Mouse (Mus musculus) liver, embryonic 14.5 days (tissue): ENCODE results near the gene Gng7. TPM values are rescaled to one million over a fixed set of nuclear protein-coding genes. Genes with fewer than 3 reads are reported as not detected.
A peak's percentile ranks its signal among the peaks of the same experiment; 100 is the strongest.
"Not testable (repeated sequence)": the region's sequence is repeated elsewhere in the genome, so short reads cannot be mapped to it uniquely, and the experiment has no call there.

ENCODE experiments used
- ATAC-seq: fragments of 200-750 bp; cut with Nextera tagmentation; 2 replicates; pipeline ENCODE4 v1.8.0; 2017; ENCODE audit warnings: moderate number of reproducible peaks, mild to moderate bottlenecking, moderate library complexity; ENCODE audit not compliant: insufficient read depth
- DNase-seq, 3 experiments: peaks; one replicate each; pipeline ENCODE4 v3.0.0-alpha.2; 2012 to 2013; ENCODE audit warnings: low read depth in 3 of 3, low spot score in 3 of 3
- H3K27ac ChIP-seq: fragments of 300-500 bp; sonication (generic); 2 replicates; pipeline ENCODE4 v1.5.1; 2014; ENCODE audit warnings: moderate library complexity, mild to moderate bottlenecking, control low read depth, inconsistent platforms
- H3K27me3 ChIP-seq: fragments of 300-500 bp; sonication (generic); 2 replicates; pipeline ENCODE4 v1.6.1; 2014; ENCODE audit warnings: mild to moderate bottlenecking, low read length, moderate library complexity; ENCODE audit not compliant: control insufficient read depth, insufficient read depth
- H3K36me3 ChIP-seq: fragments of 300-500 bp; sonication (generic); replicated peaks from 2 replicates; pipeline ENCODE4 v1.6.1; 2014; ENCODE audit warnings: low read depth; ENCODE audit not compliant: control insufficient read depth, insufficient read depth
- H3K4me1 ChIP-seq, 2 experiments: fragments of 200-500 bp in 1 of 2; fragments of 300-500 bp in 1 of 2; sonication (generic) in 1 of 2; replicated peaks; 2 replicates each; pipeline ENCODE4 v1.6.1; 2012 to 2014; ENCODE audit warnings: antibody characterized with exemption in 1 of 2, inconsistent platforms in 1 of 2, low read length in 1 of 2; ENCODE audit not compliant: control insufficient read depth in 2 of 2, insufficient read depth in 2 of 2
- H3K4me2 ChIP-seq: fragments of 300-500 bp; sonication (generic); 2 replicates; pipeline ENCODE4 v1.6.1; 2014; ENCODE audit warnings: low read depth, mild to moderate bottlenecking, control low read depth, moderate library complexity
- H3K4me3 ChIP-seq, 2 experiments: fragments of 200-500 bp in 1 of 2; fragments of 300-500 bp in 1 of 2; sonication (generic) in 1 of 2; 2 replicates each; pipeline ENCODE4 v1.5.1; 2012 to 2014; ENCODE audit warnings: low read depth in 2 of 2, low read length in 2 of 2, mild to moderate bottlenecking in 2 of 2, control low read depth in 1 of 2, inconsistent platforms in 1 of 2, moderate library complexity in 1 of 2; ENCODE audit not compliant: insufficient read depth in 1 of 2
- H3K9ac ChIP-seq: fragments of 300-500 bp; sonication (generic); replicated peaks from 2 replicates; pipeline ENCODE4 v1.6.1; 2014; ENCODE audit warnings: mild to moderate bottlenecking, control low read depth, moderate library complexity
- H3K9me3 ChIP-seq: fragments of 300-500 bp; sonication (generic); 2 replicates; pipeline ENCODE4 v1.6.1; 2016; ENCODE audit warnings: low read length, mixed read lengths; ENCODE audit not compliant: control insufficient read depth
- CTCF ChIP-seq: IDR thresholded peaks from 2 replicates; pipeline ENCODE4 v1.5.1; 2016; ENCODE audit warnings: antibody characterized with exemption, low read depth, control low read depth
- EP300 ChIP-seq: IDR thresholded peaks from 2 replicates; pipeline ENCODE4 v1.6.1; 2016; ENCODE audit warnings: antibody characterized with exemption, low read depth
- WGBS: fragments of 180-500 bp; shearing (Covaris S2); extraction: QIAGEN DNeasy Blood & Tissue Kit; methylation state at CpG from one replicate; pipeline ENCODE4 v1.1.7; 2014; ENCODE audit not compliant: insufficient replicate concordance; 5-methylcytosine and 5-hydroxymethylcytosine counted together
- polyA plus RNA-seq, 2 experiments: library from polyadenylated mRNA; depleted of rRNA in 1 of 2; stranded (reverse) in 1 of 2; unstranded in 1 of 2; fragments of >200 nt; fragmentation: Nextera tagmentation in 1 of 2; extraction: Ambion mirVana in 1 of 2; gene quantifications; 2 replicates each; pipeline versions ENCODE4 v1.2.1 to v1.2.3; 2012 to 2014

Gene Gng7
- polyA plus RNA-seq, 2 experiments = 0.23 to 0.25 TPM

- 77% methylated on average over 6 of the region's 6 CpGs for WGBS
- H3K4me2 ChIP-seq = peak overlapping the region; percentile 82
- TF ChIP-seq EP300 (no peak), CTCF (no peak)
- no peaks in the 10 kb centered on the region for H3K9me3 ChIP-seq
- H3K9ac ChIP-seq = peak overlapping the region; percentile 65; the same call in 1 of the 2 replicates
- ATAC-seq = no peak
- peak overlapping the region; percentile 86 to 95 for H3K4me3 ChIP-seq
- DNase-seq = no peak
- H3K36me3 ChIP-seq = no peaks in the 10 kb centered on the region
- H3K4me1 ChIP-seq = peaks cover 0 to 8% of the 10 kb centered on the region in 2 experiments; a peak in 2 of 4 replicates
- H3K27ac ChIP-seq = no peak overlapping the region
- no peaks in the 10 kb centered on the region for H3K27me3 ChIP-seq
Observed at GRCm38 (mm10) chr10:81058896-81059295, 44.2 kb upstream of the Gng7 start.

- ATAC-seq (no peak), DNase-seq (no peak)
- Histone ChIP-seq H3K9me3 (no peaks in the 10 kb centered on the region), H3K4me1 (peaks cover 0 to 8% of the 10 kb centered on the region in 2 experiments; a peak in 2 of 4 replicates), H3K27ac (no peak overlapping the region), H3K27me3 (no peaks in the 10 kb centered on the region), H3K4me2 (no peak overlapping the region), H3K4me3 (no peak overlapping the region), H3K9ac (no peak overlapping the region), H3K36me3 (no peaks in the 10 kb centered on the region)
- TF ChIP-seq EP300 = no peak
- TF ChIP-seq CTCF = no peak
- 82% methylated on average over 23 of the region's 23 CpGs for WGBS
Observed at GRCm38 (mm10) chr10:81057406-81058130, 42.8 kb upstream of the Gng7 start.

GRCm38 (mm10) chr10:81055802-81056340 is 41.1 kb upstream of the Gng7 start:
- not testable (repeated sequence) for ATAC-seq, H3K4me2 ChIP-seq, H3K9me3 ChIP-seq, H3K27me3 ChIP-seq, H3K36me3 ChIP-seq, DNase-seq, H3K4me3 ChIP-seq, H3K27ac ChIP-seq, H3K9ac ChIP-seq
- peaks cover 0 to 12% of the 10 kb centered on the region in 2 experiments; a peak in 3 of 4 replicates for H3K4me1 ChIP-seq
- 58% methylated on average over 11 of the region's 11 CpGs for WGBS

GRCm38 (mm10) chr10:81055169-81055568 is 40.4 kb upstream of the Gng7 start:
- no peaks in the 10 kb centered on the region for H3K27me3 ChIP-seq
- H3K4me3 ChIP-seq = no peak overlapping the region
- no peak overlapping the region for H3K27ac ChIP-seq
- peaks cover 3% of the 10 kb centered on the region for H3K36me3 ChIP-seq
- H3K4me2 ChIP-seq = no peak overlapping the region
- no peak for TF ChIP-seq EP300
- no peak for TF ChIP-seq CTCF
- ATAC-seq = no peak
- peaks cover 0 to 12% of the 10 kb centered on the region in 2 experiments; a peak in 3 of 4 replicates for H3K4me1 ChIP-seq
- no peak overlapping the region for H3K9ac ChIP-seq
- no peak for DNase-seq
- no peaks in the 10 kb centered on the region for H3K9me3 ChIP-seq
- 77% methylated on average over 6 of the region's 6 CpGs for WGBS

- WGBS = 70% methylated on average over 5 of the region's 5 CpGs
- no peak overlapping the region for H3K4me2 ChIP-seq
- no peak overlapping the region for H3K9ac ChIP-seq
- TF ChIP-seq CTCF (no peak), EP300 (no peak)
- ATAC-seq (no peak), DNase-seq (no peak)
- H3K27ac ChIP-seq = no peak overlapping the region
- H3K4me1 ChIP-seq = peaks cover 0 to 4% of the 10 kb centered on the region in 2 experiments; a peak in 2 of 4 replicates
- no peaks in the 10 kb centered on the region for H3K27me3 ChIP-seq
- no peak overlapping the region for H3K4me3 ChIP-seq
- no peaks in the 10 kb centered on the region for H3K9me3 ChIP-seq
- H3K36me3 ChIP-seq = peaks cover 12% of the 10 kb centered on the region
Observed at GRCm38 (mm10) chr10:81052577-81052976, 37.8 kb upstream of the Gng7 start.
